Mouse (Mus musculus): Measurements from ENCODE around the gene Igfbp4. TPM values are rescaled to one million over a fixed set of nuclear protein-coding genes. Genes with fewer than 3 reads are reported as not detected.

Igfbp4 gene
- total and polyA plus RNA-seq, 3 experiments, result 89.8 to 221 TPM; not detected in 1

DNA sequence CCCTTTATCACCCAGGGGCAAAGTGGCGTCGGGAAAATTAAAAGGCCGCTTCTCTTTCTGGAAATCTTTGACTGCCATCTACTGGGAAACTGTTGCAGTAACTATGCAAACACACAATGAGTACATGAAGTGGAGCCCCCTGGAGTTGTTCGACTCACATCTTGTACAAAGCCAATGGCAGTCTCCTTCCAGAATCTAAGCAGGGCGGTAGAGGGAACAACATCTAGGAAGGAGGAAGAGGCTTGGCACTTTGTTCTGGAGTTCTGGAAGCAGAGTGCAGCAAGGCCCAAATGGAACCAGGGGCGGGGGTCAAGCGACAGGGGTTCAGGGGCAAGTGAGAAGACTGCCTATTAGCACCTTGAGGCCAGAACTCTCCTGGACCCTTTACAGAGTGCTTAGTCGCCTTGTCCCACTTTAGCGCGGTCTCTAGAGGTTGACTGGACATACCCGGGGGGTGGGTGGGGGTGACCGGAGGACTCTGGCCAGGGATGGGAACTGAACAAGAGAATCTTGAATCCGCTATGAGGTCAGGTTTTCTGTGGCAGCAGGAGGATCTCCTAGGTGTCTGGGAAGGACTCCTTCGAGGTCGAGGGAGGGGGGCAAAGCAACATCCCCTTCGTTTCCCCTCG is 584 bp upstream of the Igfbp4 start (continued):
- TF ChIP-seq TBP (IDR thresholded peaks at IDR 0.05; ENCODE audit: low read depth, low read length) (0 out of 2 replicates have a peak, but pooled peaks have one; percentile 46), TAL1 (IDR thresholded peaks at IDR 0.05; ENCODE audit: low read length) (no peak), MYC (IDR thresholded peaks at IDR 0.05; ENCODE audit: low read depth, low read length) (0 out of 2 replicates have a peak, but pooled peaks have one; percentile 36), RCOR1 (IDR thresholded peaks at IDR 0.05; ENCODE audit: low read depth, low read length) (no peak; the same call in 1 of the 2 replicates), MXI1 (IDR thresholded peaks at IDR 0.05; ENCODE audit: low read depth, low read length) (peak; percentile 46), HCFC1 (IDR thresholded peaks at IDR 0.05; ENCODE audit: low read depth, low read length) (peak; percentile 54; the same call in 1 of the 2 replicates), ELF1 (IDR thresholded peaks at IDR 0.05; ENCODE audit: low read depth, low read length) (peak; percentile 22; the same call in 1 of the 2 replicates), E2F4 (IDR thresholded peaks at IDR 0.05; ENCODE audit: borderline replicate concordance, low read depth, low read length) (no peak), NRF1 (IDR thresholded peaks at IDR 0.05; ENCODE audit: insufficient read depth, low read depth, low read length, poor library complexity, severe bottlenecking) (no peak)

DNA sequence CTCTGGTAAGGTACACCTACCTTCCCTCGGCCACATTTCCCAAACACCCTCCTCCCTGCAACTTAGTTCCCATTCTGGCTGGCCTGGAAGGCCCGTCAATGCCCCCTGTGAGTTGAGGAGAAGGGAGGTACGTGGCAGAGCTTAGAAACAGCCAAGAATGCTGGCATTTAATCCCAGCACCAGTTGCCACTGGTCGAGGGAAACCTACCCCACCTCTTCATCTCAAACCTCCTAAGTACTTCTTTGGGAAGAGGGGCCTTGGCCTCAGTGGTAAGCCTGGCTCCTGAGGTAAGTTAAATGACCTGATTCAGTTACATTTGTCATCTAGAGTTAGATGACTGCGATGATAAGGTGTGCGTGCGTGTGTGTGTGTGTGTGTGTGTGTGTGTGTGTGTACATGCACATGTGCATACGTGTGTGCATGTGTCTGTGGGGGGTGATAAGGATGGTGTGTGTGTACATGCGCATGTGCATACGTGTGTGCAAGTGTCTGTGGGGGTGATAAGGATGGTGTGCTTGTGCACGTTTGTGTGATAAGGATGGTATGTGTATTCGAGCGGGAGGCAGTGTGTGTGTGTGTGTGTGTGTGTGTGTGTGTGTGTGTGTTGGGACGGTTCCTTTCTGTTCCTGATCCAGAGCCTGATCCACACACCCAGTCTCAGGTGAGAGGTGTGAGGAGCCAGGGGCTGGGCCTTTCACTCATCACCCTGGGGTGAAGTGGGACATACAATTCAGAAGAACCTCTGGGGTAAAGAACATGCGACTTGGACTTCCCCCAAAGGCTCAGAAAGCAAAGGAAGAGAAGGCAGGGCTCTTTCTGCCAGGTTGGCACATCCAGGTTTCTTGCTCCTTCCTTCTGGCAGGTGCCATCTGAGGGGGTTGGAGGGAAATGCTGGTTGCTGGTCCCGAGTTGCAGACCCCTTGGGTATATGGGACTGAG is 1.1 kb downstream of the Igfbp4 start:
- H3K4me3 ChIP-seq (ENCODE audit: control insufficient read depth in 1 of 2, insufficient read depth in 1 of 2, low read depth in 2 of 2, low read length in 2 of 2), result peak overlapping the region; percentile 63 to 65
- H3K27me3 ChIP-seq (ENCODE audit: control insufficient read depth in 1 of 2, insufficient read depth in 2 of 2, low read length in 2 of 2), result no peaks in the 10 kb centered on the region
- H3K4me1 ChIP-seq (ENCODE audit: control insufficient read depth in 1 of 2, insufficient read depth in 2 of 2, low read length in 2 of 2), result peaks cover 0 to 6% of the 10 kb centered on the region in 2 experiments; a peak in 1 of 4 replicates
- DNase-seq (ENCODE audit: low read depth, low spot score), result no peak
- H3K79me2 ChIP-seq (ENCODE audit: control insufficient read depth, insufficient read depth, low read length, poor library complexity), result peaks cover 9% of the 10 kb centered on the region
- H3K9me3 ChIP-seq (replicated peaks; ENCODE audit: insufficient read depth, low read length), result no peaks in the 10 kb centered on the region
- no peaks in the 10 kb centered on the region for H3K36me3 ChIP-seq (ENCODE audit: control insufficient read depth in 1 of 2, insufficient read depth in 2 of 2, low read length in 2 of 2)
- peak overlapping the region; percentile 76 for H3K9ac ChIP-seq (ENCODE audit: control insufficient read depth, low read depth, low read length, poor library complexity, severe bottlenecking)
- TF ChIP-seq MYB (IDR thresholded peaks at IDR 0.05; ENCODE audit: low read depth, low read length) (0 out of 2 replicates have a peak, but pooled peaks have one; percentile 6), RCOR1 (IDR thresholded peaks at IDR 0.05; ENCODE audit: low read depth, low read length) (peak; percentile 33), ELF1 (IDR thresholded peaks at IDR 0.05; ENCODE audit: low read depth, low read length) (no peak), POLR2A (IDR thresholded peaks at IDR 0.05; ENCODE audit: control insufficient read depth in 1 of 2, insufficient read depth in 1 of 2, low read depth in 1 of 2, low read length in 2 of 2, poor library complexity in 1 of 2) (no peak), E2F4 (IDR thresholded peaks at IDR 0.05; ENCODE audit: borderline replicate concordance, low read depth, low read length) (no peak), MYC (IDR thresholded peaks at IDR 0.05; ENCODE audit: low read depth, low read length) (peak; percentile 80), CTCF (IDR thresholded peaks at IDR 0.05 in 2 of 3, conservative IDR thresholded peaks at IDR 0.05 in 1 of 3; ENCODE audit: control insufficient read depth in 1 of 3, insufficient read depth in 1 of 3, low read depth in 2 of 3, low read length in 3 of 3, poor library complexity in 1 of 3, severe bottlenecking in 1 of 3) (no peak), GABPA (IDR thresholded peaks at IDR 0.05; ENCODE audit: low read depth, low read length) (no peak), USF1 (IDR thresholded peaks at IDR 0.05; ENCODE audit: low read depth, low read length) (no peak), MAFK (IDR thresholded peaks at IDR 0.05; ENCODE audit: borderline replicate concordance, low read depth, low read length) (no peak), POLR2AphosphoS5 (IDR thresholded peaks at IDR 0.05; ENCODE audit: borderline replicate concordance, low read depth, low read length) (peak; percentile 100), MAZ (IDR thresholded peaks at IDR 0.05; ENCODE audit: low read depth, low read length) (0 out of 2 replicates have a peak, but pooled peaks have one; percentile 10), SIN3A (IDR thresholded peaks at IDR 0.05; ENCODE audit: low read length) (no peak; the same call in 1 of the 2 replicates), SMC3 (IDR thresholded peaks at IDR 0.05; ENCODE audit: low read depth, low read length) (no peak), MEF2A (IDR thresholded peaks at IDR 0.05; ENCODE audit: extremely low read depth, insufficient replicate concordance, low read depth, low read length, poor library complexity, severe bottlenecking) (no peak), BHLHE40 (IDR thresholded peaks at IDR 0.05; ENCODE audit: borderline replicate concordance, low read depth, low read length) (peak; percentile 88), UBTF (IDR thresholded peaks at IDR 0.05; ENCODE audit: borderline replicate concordance, insufficient read depth, low read depth, low read length) (0 out of 2 replicates have a peak, but pooled peaks have one; percentile 15), TBP (IDR thresholded peaks at IDR 0.05; ENCODE audit: low read depth, low read length) (0 out of 2 replicates have a peak, but pooled peaks have one; percentile 29), ETS1 (IDR thresholded peaks at IDR 0.05; ENCODE audit: low read depth, low read length) (peak; percentile 64), MXI1 (IDR thresholded peaks at IDR 0.05; ENCODE audit: low read depth, low read length) (peak; percentile 15), RAD21 (IDR thresholded peaks at IDR 0.05; ENCODE audit: low read depth, low read length) (no peak), TCF12 (IDR thresholded peaks at IDR 0.05; ENCODE audit: low read depth, low read length) (peak; percentile 77), EP300 (IDR thresholded peaks at IDR 0.05; ENCODE audit: low read depth in 1 of 2, low read length in 2 of 2) (peak; percentile 56 to 59; a peak in 3 of 4 replicates), TAL1 (IDR thresholded peaks at IDR 0.05; ENCODE audit: low read length) (peak; percentile 74), MAX (IDR thresholded peaks at IDR 0.05; ENCODE audit: low read length) (peak; percentile 61; the same call in 1 of the 2 replicates), GATA1 (IDR thresholded peaks at IDR 0.05; ENCODE audit: low read depth, low read length) (peak; percentile 82)
- H3K27ac ChIP-seq (ENCODE audit: control insufficient read depth, low read depth, low read length), result peak overlapping the region; percentile 87
